ENCODE assay signal across 8 mouse cellular contexts in the genomic region with DNA sequence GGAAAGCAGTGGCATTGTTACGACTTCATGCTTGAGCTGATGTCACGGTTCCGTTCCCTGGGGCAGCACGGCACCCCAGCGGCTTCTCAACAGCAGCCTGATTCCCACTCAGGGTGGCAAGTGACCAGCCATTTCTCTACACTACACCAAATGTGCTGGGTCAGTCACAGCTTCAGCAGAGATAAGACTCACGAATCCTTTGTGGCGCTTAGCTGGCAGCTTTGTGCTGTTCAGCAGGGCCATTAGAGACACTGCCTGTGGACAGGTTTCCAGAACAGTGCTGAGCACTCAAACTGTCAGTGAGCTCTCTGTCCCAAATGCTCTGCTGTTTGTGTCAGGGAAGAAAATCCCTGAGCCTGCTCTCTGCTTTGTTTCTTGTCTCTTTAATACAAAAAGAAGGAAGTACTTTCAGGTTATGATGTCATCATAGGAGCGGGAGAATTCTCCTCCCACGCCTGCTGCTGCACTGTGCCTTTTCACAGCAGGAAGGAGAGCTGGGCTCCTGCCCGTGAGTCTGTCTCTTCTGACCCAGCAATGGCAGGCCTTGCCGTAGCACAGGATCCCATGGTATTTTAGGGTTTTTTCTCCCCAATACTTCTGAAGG.
DNase-seq lines count a peak whose midpoint lies in the region; ATAC-seq and TF ChIP-seq lines count a peak whose summit lies in the region.

No protein-coding gene starts in this region.

- 30% methylated on average over 11 of the region's 11 CpGs for WGBS in hindbrain, embryonic 14.5 days
- 54% methylated on average over 11 of the region's 11 CpGs for WGBS in lung, embryonic 15.5 days
- WGBS in stomach, embryonic 14.5 days, result 69% methylated on average over 11 of the region's 11 CpGs

- TF ChIP-seq CTCF in layer of hippocampus, adult 2 months (conservative IDR thresholded peaks at IDR 0.05), result no peak

- 0 out of 2 replicates have a peak, but pooled peaks cover 16% of the 10 kb centered on the region for H3K36me3 ChIP-seq in hindbrain, embryonic 14.5 days (replicated peaks; ENCODE audit: control insufficient read depth, insufficient read depth)
- H3K36me3 ChIP-seq in lung, embryonic 15.5 days, result peaks cover 29% of the 10 kb centered on the region
- H3K36me3 ChIP-seq in stomach, embryonic 14.5 days (ENCODE audit: control insufficient read depth, insufficient read depth, low read length), result peaks cover 9% of the 10 kb centered on the region; the same call in 1 of the 2 replicates

- H3K27me3 ChIP-seq in hindbrain, embryonic 14.5 days (ENCODE audit: control insufficient read depth, insufficient read depth, low read length), result no peaks in the 10 kb centered on the region
- no peaks in the 10 kb centered on the region for H3K27me3 ChIP-seq in lung, embryonic 15.5 days
- H3K27me3 ChIP-seq in stomach, embryonic 14.5 days (ENCODE audit: control insufficient read depth, insufficient read depth, low read length), result no peaks in the 10 kb centered on the region

- peaks cover 19% of the 10 kb centered on the region; the same call in 1 of the 2 replicates for H3K4me1 ChIP-seq in hindbrain, embryonic 14.5 days (replicated peaks; ENCODE audit: control insufficient read depth, insufficient read depth, low read length)
- H3K4me1 ChIP-seq in lung, embryonic 15.5 days, result peaks cover 6% of the 10 kb centered on the region; the same call in 1 of the 2 replicates
- H3K4me1 ChIP-seq in stomach, embryonic 14.5 days (ENCODE audit: control insufficient read depth, insufficient read depth, low read length), result 0 out of 2 replicates have a peak, but pooled peaks cover 6% of the 10 kb centered on the region

- no peak overlapping the region for H3K4me2 ChIP-seq in hindbrain, embryonic 14.5 days (replicated peaks)
- no peak overlapping the region for H3K4me2 ChIP-seq in lung, embryonic 15.5 days
- H3K4me2 ChIP-seq in stomach, embryonic 14.5 days (replicated peaks; ENCODE audit: low read depth, low read length), result no peak overlapping the region

- peak overlapping the region; percentile 51; the same call in 1 of the 2 replicates for H3K27ac ChIP-seq in layer of hippocampus, adult 2 months
- H3K27ac ChIP-seq in hindbrain, embryonic 14.5 days, result 0 out of 2 replicates have a peak overlapping the region, but pooled peaks have one; percentile 21
- H3K27ac ChIP-seq in lung, embryonic 15.5 days, result peak overlapping the region; percentile 29
- peak overlapping the region; percentile 44; the same call in 1 of the 2 replicates for H3K27ac ChIP-seq in stomach, embryonic 14.5 days (ENCODE audit: low read length)

- ATAC-seq in hindbrain, embryonic 14.5 days (ENCODE audit: low FRiP score), result no peak
- ATAC-seq in lung, embryonic 15.5 days (ENCODE audit: borderline replicate concordance, extremely low read depth, low FRiP score, low TSS enrichment), result no peak
- no peak for ATAC-seq in stomach, embryonic 14.5 days (ENCODE audit: insufficient number of reproducible peaks, insufficient read depth, low FRiP score, low read depth)

- H3K4me3 ChIP-seq in layer of hippocampus, adult 2 months, result no peak overlapping the region
- no peak overlapping the region for H3K4me3 ChIP-seq in hindbrain, embryonic 14.5 days (replicated peaks; ENCODE audit: low read length)
- H3K4me3 ChIP-seq in lung, embryonic 15.5 days, result no peak overlapping the region
- H3K4me3 ChIP-seq in stomach, embryonic 14.5 days (ENCODE audit: low read depth, low read length), result no peak overlapping the region

- no peak for DNase-seq in layer of hippocampus, adult 2 months (ENCODE audit: low spot score in 2 of 2)
- DNase-seq in layer of hippocampus, postnatal 14 days (ENCODE audit: low spot score in 2 of 2), result no peak
- peak; percentile 93 for DNase-seq in brain, adult 2 months (ENCODE audit: low read depth, low spot score)
- peak; percentile 24 for DNase-seq in forelimb bud, embryonic 11.5 days (ENCODE audit: low read depth, low spot score)
- DNase-seq in hindbrain, embryonic 14.5 days (ENCODE audit: low spot score), result no peak
- DNase-seq in right cerebral cortex, postnatal 10 days (ENCODE audit: low spot score in 2 of 2), result no peak

- no peak overlapping the region for H3K9ac ChIP-seq in hindbrain, embryonic 14.5 days
- H3K9ac ChIP-seq in lung, embryonic 15.5 days, result no peak overlapping the region
- H3K9ac ChIP-seq in stomach, embryonic 14.5 days (replicated peaks; ENCODE audit: low read depth, low read length), result no peak overlapping the region

- no peaks in the 10 kb centered on the region for H3K9me3 ChIP-seq in hindbrain, embryonic 14.5 days (ENCODE audit: control insufficient read depth, low read length)
- no peaks in the 10 kb centered on the region for H3K9me3 ChIP-seq in lung, embryonic 15.5 days
- no peaks in the 10 kb centered on the region for H3K9me3 ChIP-seq in stomach, embryonic 14.5 days (ENCODE audit: control insufficient read depth, low read depth, low read length)

Comparison
In these comparisons a context has a peak if more than half of its experiments do, and no peak if none do; other contexts are left out.
1. DNase-seq: peak in brain, adult 2 months (single experiment) and forelimb bud, embryonic 11.5 days (single experiment); none in layer of hippocampus, adult 2 months (0 of 2), layer of hippocampus, postnatal 14 days (0 of 2), hindbrain, embryonic 14.5 days (single experiment) and right cerebral cortex, postnatal 10 days (0 of 2).
2. Peak in every context shown above with its lines, with median percentiles within 50 percentile points of each other: H3K27ac ChIP-seq.